ENCODE assay signal across 8 mouse cellular contexts in genomic region chr6:117828273-117828672, GRCm38 (mm10). TPM values are rescaled to one million over a fixed set of nuclear protein-coding genes. Genes with fewer than 3 reads are reported as not detected.
A peak's percentile ranks its signal among the peaks of the same experiment; 100 is the strongest.
DNase-seq lines count a peak whose midpoint lies in the region; ATAC-seq lines count a peak whose summit lies in the region.

No protein-coding gene starts in this region.

- H3K4me1 ChIP-seq in forebrain, embryonic 10.5 days, result no peaks in the 10 kb centered on the region
- H3K4me1 ChIP-seq in forebrain, embryonic 16.5 days (replicated peaks; ENCODE audit: control insufficient read depth, insufficient read depth, low read length), result no peaks in the 10 kb centered on the region

- intact Hi-C loops in gastrocnemius, postnatal 36 days (cut with DNase I), result loop anchor here (5.0 to 10.0 kb wide), 4 partner anchors 163 to 1183 kb away; partner anchors contain the start of gene Cxcl12

- ATAC-seq in forebrain, embryonic 16.5 days, result no peak
- peak; percentile 79; the same call in 1 of the 2 replicates for ATAC-seq in common myeloid progenitor, adult 5-6 weeks (replicated peaks; ENCODE audit: low read depth, poor library complexity, severe bottlenecking)
- peak; percentile 84 for ATAC-seq in megakaryocyte progenitor cell, adult 5-6 weeks (replicated peaks; ENCODE audit: poor library complexity)

- H3K36me3 ChIP-seq in forebrain, embryonic 10.5 days (replicated peaks), result no peaks in the 10 kb centered on the region
- no peaks in the 10 kb centered on the region for H3K36me3 ChIP-seq in forebrain, embryonic 16.5 days (ENCODE audit: control insufficient read depth, insufficient read depth)
- H3K36me3 ChIP-seq in splenic B cell, adult 2 months (ENCODE audit: control insufficient read depth, insufficient read depth, low read length, poor library complexity, severe bottlenecking), result no peaks in the 10 kb centered on the region

- H3K4me2 ChIP-seq in forebrain, embryonic 16.5 days (ENCODE audit: low read length), result no peak overlapping the region

- 25% methylated on average over 9 of the region's 9 CpGs for WGBS in forebrain, embryonic 10.5 days
- 18% methylated on average over 9 of the region's 9 CpGs for whole genome bisulfite sequencing in forebrain, embryonic 16.5 days

- no peak overlapping the region for H3K27ac ChIP-seq in forebrain, embryonic 10.5 days
- H3K27ac ChIP-seq in forebrain, embryonic 16.5 days (ENCODE audit: low read length), result no peak overlapping the region

- peak; percentile 69 for DNase-seq in forebrain, embryonic 10.5 days (ENCODE audit: extremely low spot score, low spot score)
- peak; percentile 19 for DNase-seq in MEL-GATA-1-ER (ENCODE audit: extremely low read depth, low read depth)
- DNase-seq in gastrocnemius, postnatal 36 days, result peak; percentile 54 to 64
- DNase-seq in layer of hippocampus, postnatal 10 days (ENCODE audit: low spot score in 2 of 2), result peak; percentile 76 to 83
- DNase-seq in splenic B cell, adult 2 months (ENCODE audit: low read depth, low spot score), result peak; percentile 58

- H3K4me3 ChIP-seq in forebrain, embryonic 10.5 days, result no peak overlapping the region
- H3K4me3 ChIP-seq in forebrain, embryonic 16.5 days (replicated peaks; ENCODE audit: low read length), result no peak overlapping the region

- no peak overlapping the region for H3K9ac ChIP-seq in forebrain, embryonic 16.5 days (replicated peaks; ENCODE audit: low read depth, low read length)

- peaks cover 34% of the 10 kb centered on the region for H3K27me3 ChIP-seq in forebrain, embryonic 10.5 days (ENCODE audit: poor library complexity, severe bottlenecking)
- no peaks in the 10 kb centered on the region for H3K27me3 ChIP-seq in forebrain, embryonic 16.5 days (replicated peaks; ENCODE audit: control insufficient read depth, insufficient read depth, low read length)
- H3K27me3 ChIP-seq in splenic B cell, adult 2 months (ENCODE audit: control insufficient read depth, insufficient read depth, low read length, poor library complexity, severe bottlenecking), result no peaks in the 10 kb centered on the region

- H3K9me3 ChIP-seq in forebrain, embryonic 10.5 days, result no peaks in the 10 kb centered on the region
- no peaks in the 10 kb centered on the region for H3K9me3 ChIP-seq in forebrain, embryonic 16.5 days (ENCODE audit: control insufficient read depth, low read length)

RNA-seq across cellular contexts. Expression of gene Zfp637, which starts 12.7 kb away (rescaled TPM):
- 91.1 and 97.4 TPM in 2 replicates for polyA plus RNA-seq in forebrain, embryonic 10.5 days (2016; fragmentation: Nextera tagmentation; extraction: Ambion mirVana)
- 208 and 225 TPM in 2 replicates for polyA plus RNA-seq in forebrain, embryonic 16.5 days (2015; fragmentation: Nextera tagmentation; extraction: Ambion mirVana)
- 22.8 and 30.0 TPM in 2 replicates for total RNA-seq in common myeloid progenitor, adult 5-6 weeks (2017)
- 10 to 100 TPM; 35.0 to 35.2 TPM for total RNA-seq in gastrocnemius, postnatal 36 days (2021)
- 10 to 100 TPM; 55.3 to 63.8 TPM for total RNA-seq in layer of hippocampus, postnatal 10 days (2021)
- total RNA-seq in megakaryocyte progenitor cell, adult 5-6 weeks (2015), result 35.4 and 39.7 TPM in 2 replicates
- 27.8 and 28.1 TPM in 2 replicates for total RNA-seq in megakaryocyte progenitor cell, adult 5-6 weeks (2017)

RNA-seq across cellular contexts. Expression of gene Zfp239, which starts 33.6 kb away (rescaled TPM):
- 13.6 and 14.8 TPM in 2 replicates for polyA plus RNA-seq in forebrain, embryonic 10.5 days (2016; fragmentation: Nextera tagmentation; extraction: Ambion mirVana)
- polyA plus RNA-seq in forebrain, embryonic 16.5 days (2015; fragmentation: Nextera tagmentation; extraction: Ambion mirVana), result 18.0 and 18.5 TPM in 2 replicates
- 4.3 and 8.9 TPM in 2 replicates for total RNA-seq in common myeloid progenitor, adult 5-6 weeks (2017)
- total RNA-seq in gastrocnemius, postnatal 36 days (2021), result under 1 TPM; 0.23 to 0.37 TPM
- 10 to 100 TPM; 26.4 to 29.1 TPM for total RNA-seq in layer of hippocampus, postnatal 10 days (2021)
- 4.2 and 4.7 TPM in 2 replicates for total RNA-seq in megakaryocyte progenitor cell, adult 5-6 weeks (2015)
- total RNA-seq in megakaryocyte progenitor cell, adult 5-6 weeks (2017), result 2.0 and 3.3 TPM in 2 replicates

Comparison
In these comparisons a context has a peak if more than half of its experiments do, and no peak if none do; other contexts are left out.
1. DNase-seq: peak in every context shown above with its lines; median percentile 80 in layer of hippocampus, postnatal 10 days; 69 in forebrain, embryonic 10.5 days; 59 in gastrocnemius, postnatal 36 days; 58 in splenic B cell, adult 2 months; 19 in MEL-GATA-1-ER.